Mouse (Mus musculus): ENCODE data around the gene Gpn1. TPM values are rescaled to one million over a fixed set of nuclear protein-coding genes. Genes with fewer than 3 reads are reported as not detected.
A peak's percentile ranks its signal among the peaks of the same experiment; 100 is the strongest.
"Not testable (repeated sequence)": the region's sequence is repeated elsewhere in the genome, so short reads cannot be mapped to it uniquely, and the experiment has no call there.

The Gpn1 gene
- polyA plus RNA-seq, 1 experiment = 3.1 TPM

GRCm38 (mm10) chr5:31512481-31512880, 17.9 kb downstream of the Gpn1 start:
- Histone ChIP-seq H3K27ac (ENCODE audit: insufficient read depth, low read depth, low read length) (no peak overlapping the region), H3K4me3 (ENCODE audit: low read depth, low read length) (no peak overlapping the region), H3K36me3 (ENCODE audit: control insufficient read depth, insufficient read depth, low read length) (peaks cover 39% of the 10 kb centered on the region), H3K4me1 (ENCODE audit: control insufficient read depth, insufficient read depth, insufficient read length, low read length) (no peaks in the 10 kb centered on the region), H3K27me3 (ENCODE audit: control insufficient read depth, insufficient read depth, low read length) (no peaks in the 10 kb centered on the region)
- no peak for TF ChIP-seq POLR2A (IDR thresholded peaks at IDR 0.05; ENCODE audit: low read depth, low read length)
- no peak for TF ChIP-seq CTCF (IDR thresholded peaks at IDR 0.05; ENCODE audit: extremely low read depth, insufficient read length, insufficient replicate concordance, low read depth, low read length)
- WGBS = 31% methylated on average over 1 of the region's 1 CpGs

- 85% methylated on average over 6 of the region's 6 CpGs for WGBS
- Histone ChIP-seq H3K27me3 (ENCODE audit: control insufficient read depth, insufficient read depth, low read length) (no peaks in the 10 kb centered on the region), H3K4me1 (ENCODE audit: control insufficient read depth, insufficient read depth, insufficient read length, low read length) (no peaks in the 10 kb centered on the region), H3K36me3 (ENCODE audit: control insufficient read depth, insufficient read depth, low read length) (peaks cover 42% of the 10 kb centered on the region), H3K27ac (ENCODE audit: insufficient read depth, low read depth, low read length) (no peak overlapping the region), H3K4me3 (ENCODE audit: low read depth, low read length) (no peak overlapping the region)
- no peak for TF ChIP-seq POLR2A (IDR thresholded peaks at IDR 0.05; ENCODE audit: low read depth, low read length)
- TF ChIP-seq CTCF (IDR thresholded peaks at IDR 0.05; ENCODE audit: extremely low read depth, insufficient read length, insufficient replicate concordance, low read depth, low read length) = no peak
These were observed 26.0 kb downstream of the Gpn1 start for GRCm38 (mm10) chr5:31520556-31520955.

GRCm38 (mm10) chr5:31526354-31527116, 32.0 kb downstream of the Gpn1 start, which contains the start of gene Slc4a1ap:
Slc4a1ap (plus strand) TSS chr5:31526995.
- TF ChIP-seq POLR2A (IDR thresholded peaks at IDR 0.05; ENCODE audit: low read depth, low read length) = peak; percentile 33; the same call in 1 of the 2 replicates
- no peak for TF ChIP-seq CTCF (IDR thresholded peaks at IDR 0.05; ENCODE audit: extremely low read depth, insufficient read length, insufficient replicate concordance, low read depth, low read length)
- WGBS = under 1% methylated on average over 28 of the region's 28 CpGs

GRCm38 (mm10) chr5:31527117-31527680, 32.7 kb downstream of the Gpn1 start:
- Histone ChIP-seq H3K4me1 (ENCODE audit: control insufficient read depth, insufficient read depth, insufficient read length, low read length) (peaks cover 2% of the 10 kb centered on the region; the same call in 1 of the 2 replicates), H3K36me3 (ENCODE audit: control insufficient read depth, insufficient read depth, low read length) (peaks cover 28% of the 10 kb centered on the region), H3K4me3 (ENCODE audit: low read depth, low read length) (peak overlapping the region; percentile 89), H3K27ac (ENCODE audit: insufficient read depth, low read depth, low read length) (no peak overlapping the region), H3K27me3 (ENCODE audit: control insufficient read depth, insufficient read depth, low read length) (no peaks in the 10 kb centered on the region)
- 2% methylated on average over 40 of the region's 40 CpGs for WGBS
- TF ChIP-seq POLR2A (IDR thresholded peaks at IDR 0.05; ENCODE audit: low read depth, low read length) (no peak), CTCF (IDR thresholded peaks at IDR 0.05; ENCODE audit: extremely low read depth, insufficient read length, insufficient replicate concordance, low read depth, low read length) (no peak)

More at GRCm38 (mm10) chr5:31526354-31527116, 32.0 kb downstream of the Gpn1 start, which contains the start of gene Slc4a1ap:
- H3K36me3 ChIP-seq (ENCODE audit: control insufficient read depth, insufficient read depth, low read length) = peaks cover 23% of the 10 kb centered on the region
- H3K27me3 ChIP-seq (ENCODE audit: control insufficient read depth, insufficient read depth, low read length) = no peaks in the 10 kb centered on the region
- H3K27ac ChIP-seq (ENCODE audit: insufficient read depth, low read depth, low read length) = 0 out of 2 replicates have a peak within 1 kb of the TSS, but pooled peaks have one; percentile 18
- peaks cover 2% of the 10 kb centered on the region; the same call in 1 of the 2 replicates for H3K4me1 ChIP-seq (ENCODE audit: control insufficient read depth, insufficient read depth, insufficient read length, low read length)
- H3K4me3 ChIP-seq (ENCODE audit: low read depth, low read length) = peak within 1 kb of the TSS; percentile 89

- Histone ChIP-seq H3K27ac (ENCODE audit: insufficient read depth, low read depth, low read length) (0 out of 2 replicates have a peak within 1 kb of the TSS, but pooled peaks have one; percentile 18), H3K36me3 (ENCODE audit: control insufficient read depth, insufficient read depth, low read length) (peaks cover 30% of the 10 kb centered on the region), H3K4me3 (ENCODE audit: low read depth, low read length) (peak within 1 kb of the TSS; percentile 89)
- 68% methylated on average over 11 of the region's 11 CpGs for WGBS
- H3K4me1 ChIP-seq (ENCODE audit: control insufficient read depth, insufficient read depth, insufficient read length, low read length); H3K27me3 ChIP-seq (ENCODE audit: control insufficient read depth, insufficient read depth, low read length): not testable (repeated sequence)
These were observed 33.2 kb downstream of the Gpn1 start, which contains the start of gene Supt7l for GRCm38 (mm10) chr5:31527707-31528106. Supt7l (minus strand) TSS chr5:31527807.

- 39% methylated on average over 2 of the region's 2 CpGs for WGBS
- Histone ChIP-seq H3K27ac (ENCODE audit: insufficient read depth, low read depth, low read length) (no peak overlapping the region), H3K27me3 (ENCODE audit: control insufficient read depth, insufficient read depth, low read length) (no peaks in the 10 kb centered on the region), H3K4me3 (ENCODE audit: low read depth, low read length) (no peak overlapping the region), H3K4me1 (ENCODE audit: control insufficient read depth, insufficient read depth, insufficient read length, low read length) (peaks cover 2% of the 10 kb centered on the region; the same call in 1 of the 2 replicates), H3K36me3 (ENCODE audit: control insufficient read depth, insufficient read depth, low read length) (peaks cover 34% of the 10 kb centered on the region)
- no peak for TF ChIP-seq CTCF (IDR thresholded peaks at IDR 0.05; ENCODE audit: extremely low read depth, insufficient read length, insufficient replicate concordance, low read depth, low read length)
- TF ChIP-seq POLR2A (IDR thresholded peaks at IDR 0.05; ENCODE audit: low read depth, low read length) = no peak
These were observed 34.0 kb downstream of the Gpn1 start for GRCm38 (mm10) chr5:31528560-31528959.

GRCm38 (mm10) chr5:31535228-31535627, 40.7 kb downstream of the Gpn1 start:
- Histone ChIP-seq H3K27ac (ENCODE audit: insufficient read depth, low read depth, low read length) (no peak overlapping the region), H3K36me3 (ENCODE audit: control insufficient read depth, insufficient read depth, low read length) (peaks cover 67% of the 10 kb centered on the region), H3K4me3 (ENCODE audit: low read depth, low read length) (no peak overlapping the region), H3K4me1 (ENCODE audit: control insufficient read depth, insufficient read depth, insufficient read length, low read length) (no peaks in the 10 kb centered on the region), H3K27me3 (ENCODE audit: control insufficient read depth, insufficient read depth, low read length) (no peaks in the 10 kb centered on the region)
- no peak for TF ChIP-seq POLR2A (IDR thresholded peaks at IDR 0.05; ENCODE audit: low read depth, low read length)
- TF ChIP-seq CTCF (IDR thresholded peaks at IDR 0.05; ENCODE audit: extremely low read depth, insufficient read length, insufficient replicate concordance, low read depth, low read length) = no peak
- 88% methylated on average over 2 of the region's 2 CpGs for WGBS

All from small intestine, adult 2 months (tissue).